25 mouse cellular contexts compared by ENCODE assay signal in the genomic region with DNA sequence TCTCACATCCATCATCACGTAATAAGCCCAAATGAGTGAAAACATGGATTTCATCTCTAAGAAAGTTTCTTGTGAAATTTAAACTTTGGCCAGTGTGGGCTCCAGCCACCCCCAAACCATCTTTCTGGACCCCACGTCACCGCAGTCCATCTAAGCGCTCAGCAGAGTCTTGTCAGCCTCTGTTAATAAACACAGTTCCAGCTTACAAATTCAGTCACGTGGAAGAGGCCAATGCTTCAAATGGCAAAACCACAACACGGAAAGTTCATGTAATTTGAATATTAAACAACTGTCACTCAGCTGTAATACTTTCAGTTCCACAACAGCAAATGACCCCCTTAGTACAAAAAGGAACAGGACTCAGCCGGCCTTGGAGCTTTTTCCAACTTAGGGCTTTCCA.
DNase-seq lines count a peak whose midpoint lies in the region; ATAC-seq and TF ChIP-seq lines count a peak whose summit lies in the region.
"Had no signal": no experiment of that assay in that cellular context is flagged by ENCODE, and none has a peak within 500 bp of the region (broad histone marks: within the 10 kb centered on the region; RNA-seq: fewer than 3 reads in every experiment).

No protein-coding gene starts in this region.

- H3K4me3 ChIP-seq in gastrocnemius, adult 2 months: no peak overlapping the region
- H3K4me3 ChIP-seq in spleen, adult 2 months (ENCODE audit: extremely low read depth, insufficient read depth, insufficient read length): no peak overlapping the region
- no peak overlapping the region for H3K4me3 ChIP-seq in stomach, postnatal 0 days (ENCODE audit: low read depth, low read length)
- H3K4me3 ChIP-seq: forebrain, embryonic 10.5 days; heart, embryonic 15.5 days; hindbrain, embryonic 13.5 days; limb, embryonic 10.5 days; midbrain, embryonic 15.5 days; neural tube, embryonic 12.5 days had no signal

- peak; percentile 30; the same call in 1 of the 2 replicates for TF ChIP-seq POLR2A in spleen, adult 2 months (IDR thresholded peaks at IDR 0.05; ENCODE audit: low read depth, low read length)

- ATAC-seq in stomach, postnatal 0 days (ENCODE audit: low FRiP score, low TSS enrichment): peak; percentile 54; the same call in 1 of the 2 replicates
- ATAC-seq: forebrain, embryonic 16.5 days; midbrain, embryonic 15.5 days had no signal

- intact Hi-C loops in gastrocnemius, adult 2 months (cut with DNase I): no loop called here
- intact Hi-C loops in gastrocnemius, postnatal 36 days (cut with DNase I): no loop called here

- peaks cover 17% of the 10 kb centered on the region for H3K4me1 ChIP-seq in spleen, adult 2 months (ENCODE audit: control insufficient read depth, insufficient read depth, insufficient read length)
- H3K4me1 ChIP-seq in stomach, postnatal 0 days (replicated peaks; ENCODE audit: control insufficient read depth, insufficient read depth): no peaks in the 10 kb centered on the region
- H3K4me1 ChIP-seq: heart, embryonic 15.5 days; hindbrain, embryonic 13.5 days; midbrain, embryonic 15.5 days; neural tube, embryonic 12.5 days had no signal

- H3K4me2 ChIP-seq in stomach, postnatal 0 days (replicated peaks; ENCODE audit: low read depth): no peak overlapping the region
- H3K4me2 ChIP-seq: heart, embryonic 15.5 days; hindbrain, embryonic 13.5 days; midbrain, embryonic 15.5 days; neural tube, embryonic 12.5 days had no signal

- no peaks in the 10 kb centered on the region for H3K36me3 ChIP-seq in spleen, adult 2 months (ENCODE audit: control insufficient read depth, insufficient read depth, low read length)
- no peaks in the 10 kb centered on the region for H3K36me3 ChIP-seq in stomach, postnatal 0 days (ENCODE audit: control insufficient read depth, insufficient read depth, low read length)
- H3K36me3 ChIP-seq: forebrain, embryonic 10.5 days; G1E; heart, embryonic 15.5 days; hindbrain, embryonic 13.5 days; limb, embryonic 10.5 days; midbrain, embryonic 15.5 days; neural tube, embryonic 12.5 days had no signal

- no peak for TF ChIP-seq CTCF in gastrocnemius, adult 2 months (IDR thresholded peaks at IDR 0.05)
- TF ChIP-seq CTCF in spleen, adult 2 months (IDR thresholded peaks at IDR 0.05; ENCODE audit: extremely low read depth, insufficient read depth, insufficient read length, insufficient replicate concordance): no peak
- no peak for TF ChIP-seq CTCF in stomach, postnatal 0 days (IDR thresholded peaks at IDR 0.05; ENCODE audit: low read depth)

- no peaks in the 10 kb centered on the region for H3K9me3 ChIP-seq in stomach, postnatal 0 days (ENCODE audit: control insufficient read depth, low read length)
- H3K9me3 ChIP-seq: forebrain, embryonic 10.5 days; G1E; heart, embryonic 15.5 days; hindbrain, embryonic 13.5 days; limb, embryonic 10.5 days; midbrain, embryonic 15.5 days; neural tube, embryonic 12.5 days had no signal

- no peak overlapping the region for H3K9ac ChIP-seq in stomach, postnatal 0 days (ENCODE audit: low read length)
- H3K9ac ChIP-seq: heart, embryonic 15.5 days; hindbrain, embryonic 13.5 days; midbrain, embryonic 15.5 days; neural tube, embryonic 12.5 days had no signal

- no peak for TF ChIP-seq EP300 in stomach, postnatal 0 days (optimal IDR thresholded peaks at IDR 0.05)

- H3K27me3 ChIP-seq in spleen, adult 2 months (ENCODE audit: control insufficient read depth, insufficient read depth, low read length): no peaks in the 10 kb centered on the region
- no peaks in the 10 kb centered on the region for H3K27me3 ChIP-seq in stomach, postnatal 0 days (ENCODE audit: control insufficient read depth, insufficient read depth, low read length)
- H3K27me3 ChIP-seq: heart, embryonic 15.5 days; hindbrain, embryonic 13.5 days; midbrain, embryonic 15.5 days; neural tube, embryonic 12.5 days had no signal

- peak overlapping the region; percentile 49 for H3K27ac ChIP-seq in gastrocnemius, adult 2 months
- H3K27ac ChIP-seq in spleen, adult 2 months (ENCODE audit: insufficient read depth, low read length): peak overlapping the region; percentile 99
- H3K27ac ChIP-seq in stomach, postnatal 0 days (replicated peaks): peak overlapping the region; percentile 61; the same call in 1 of the 2 replicates
- H3K27ac ChIP-seq: forebrain, embryonic 10.5 days; heart, embryonic 15.5 days; hindbrain, embryonic 13.5 days; limb, embryonic 10.5 days; macrophage; midbrain, embryonic 15.5 days; neural tube, embryonic 12.5 days had no signal

- 44% methylated on average over 7 of the region's 7 CpGs for WGBS in spleen, adult 2 months
- 65% methylated on average over 7 of the region's 7 CpGs for WGBS in stomach, postnatal 0 days

- no peak for DNase-seq in gastrocnemius, adult 2 months
- no peak for DNase-seq in gastrocnemius, postnatal 36 days
- peak; percentile 27 to 84 for DNase-seq in spleen, adult 2 months (ENCODE audit: low read depth in 1 of 2, low spot score in 2 of 2)
- DNase-seq in spleen, postnatal 14 days (ENCODE audit: low spot score in 2 of 2): no peak
- peak; percentile 39 for DNase-seq in skeletal muscle tissue, adult 2 months (ENCODE audit: low read depth, low spot score)
- DNase-seq in stomach, postnatal 0 days (ENCODE audit: low spot score): no peak
- DNase-seq in MN1 (ENCODE audit: low spot score): no peak
- DNase-seq in cerebellum, adult 18-20 months: no peak
- DNase-seq: adrenal gland, adult 2 months; cerebellum, postnatal 36 days; embryo, embryonic 11 days; gastrocnemius, postnatal 14 days; heart, postnatal 36 days; kidney, adult 11 months; liver; right cerebral cortex, postnatal 4 days had no signal

Comparison
In these comparisons a context has a peak if more than half of its experiments do, and no peak if none do; other contexts are left out.
1. DNase-seq: peak in spleen, adult 2 months (2 of 2) and skeletal muscle tissue, adult 2 months (single experiment); none in gastrocnemius, adult 2 months (single experiment), gastrocnemius, postnatal 36 days (0 of 2), spleen, postnatal 14 days (0 of 2), stomach, postnatal 0 days (single experiment), MN1 (single experiment) and cerebellum, adult 18-20 months (0 of 2).
2. H3K27ac ChIP-seq: peak in every context shown above with its lines; median percentile 99 in spleen, adult 2 months; 61 in stomach, postnatal 0 days; 49 in gastrocnemius, adult 2 months.